Mouse (Mus musculus): Measurements from ENCODE around the gene Efcab1. TPM values are rescaled to one million over a fixed set of nuclear protein-coding genes. Genes with fewer than 3 reads are reported as not detected.

Gene Efcab1
- not detected for polyA plus RNA-seq (2017; shearing (Covaris generic))

DNA sequence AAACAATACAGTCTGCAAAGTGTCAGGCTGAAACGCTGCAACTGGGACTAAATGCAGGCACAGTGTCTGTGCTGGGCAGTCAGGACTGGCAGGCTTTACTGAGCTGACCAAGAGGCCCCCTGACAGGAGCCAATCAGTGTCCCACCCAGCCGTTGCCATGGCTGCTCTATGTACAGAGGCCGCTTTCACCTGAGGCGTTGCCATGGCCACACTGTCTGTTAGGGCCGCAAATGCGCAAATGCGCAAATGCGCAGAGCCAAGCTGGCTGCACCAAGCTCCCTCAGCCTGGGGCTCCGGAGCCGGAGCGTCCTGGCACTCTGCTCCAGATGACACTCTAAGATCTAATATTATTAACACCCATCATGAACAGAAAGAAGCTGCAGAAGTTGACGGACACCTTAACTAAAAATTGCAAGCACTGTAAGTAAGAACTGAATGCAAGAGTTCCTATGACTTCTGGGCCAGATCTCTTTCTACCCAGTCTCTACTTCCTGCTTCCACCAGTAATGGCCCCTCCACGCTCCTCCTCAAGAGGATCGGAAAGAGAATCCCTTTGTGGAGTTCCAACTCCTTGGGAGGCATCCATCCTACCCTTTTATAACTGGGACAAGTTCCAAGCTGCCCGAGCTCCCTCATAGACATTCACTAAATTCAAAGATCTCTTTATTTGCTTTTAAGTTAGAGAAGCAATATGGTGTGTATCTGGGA, at the start of gene Efcab1:
Gene Efcab1 (plus strand): TSS at position 214 of the 708 bp plus-strand sequence.

Measured in activated CD4-positive, CD25-positive, alpha-beta regulatory T cell, adult 9 weeks (primary cell).